In genomic region chr13:37846962-37847570, GRCm38 (mm10) we compare ENCODE assay signal across 14 mouse cellular contexts.
DNase-seq lines count a peak whose midpoint lies in the region; ATAC-seq and TF ChIP-seq lines count a peak whose summit lies in the region.
"Had no signal": no experiment of that assay in that cellular context is flagged by ENCODE, and none has a peak within 500 bp of the region (broad histone marks: within the 10 kb centered on the region; RNA-seq: fewer than 3 reads in every experiment).

No protein-coding gene starts in this region.

- H3K4me1 ChIP-seq in heart, adult 2 months (ENCODE audit: control insufficient read depth, insufficient read depth, low read length): peaks cover 16% of the 10 kb centered on the region
- H3K4me1 ChIP-seq in neural tube, embryonic 13.5 days (replicated peaks): 0 out of 2 replicates have a peak, but pooled peaks cover 9% of the 10 kb centered on the region
- H3K4me1 ChIP-seq in neural tube, embryonic 15.5 days: peaks cover 6% of the 10 kb centered on the region
- H3K4me1 ChIP-seq in limb, embryonic 15.5 days: peaks cover 22% of the 10 kb centered on the region
- H3K4me1 ChIP-seq in stomach, embryonic 16.5 days (ENCODE audit: control insufficient read depth, insufficient read depth, low read length): peaks cover 13% of the 10 kb centered on the region
- H3K4me1 ChIP-seq: neural tube, embryonic 12.5 days had no signal

- H3K4me3 ChIP-seq in heart, adult 2 months: no peak overlapping the region
- no peak overlapping the region for H3K4me3 ChIP-seq in neural tube, embryonic 13.5 days
- no peak overlapping the region for H3K4me3 ChIP-seq in neural tube, embryonic 15.5 days (replicated peaks)
- H3K4me3 ChIP-seq in limb, embryonic 15.5 days: no peak overlapping the region
- H3K4me3 ChIP-seq in stomach, embryonic 16.5 days (replicated peaks; ENCODE audit: low read length): no peak overlapping the region
- H3K4me3 ChIP-seq: embryonic facial prominence, embryonic 12.5 days; neural tube, embryonic 12.5 days had no signal

- H3K9me3 ChIP-seq in neural tube, embryonic 13.5 days: no peaks in the 10 kb centered on the region
- H3K9me3 ChIP-seq in neural tube, embryonic 15.5 days (replicated peaks): no peaks in the 10 kb centered on the region
- no peaks in the 10 kb centered on the region for H3K9me3 ChIP-seq in limb, embryonic 15.5 days
- H3K9me3 ChIP-seq in stomach, embryonic 16.5 days (replicated peaks; ENCODE audit: control insufficient read depth, low read length): no peaks in the 10 kb centered on the region
- H3K9me3 ChIP-seq: embryonic facial prominence, embryonic 12.5 days; neural tube, embryonic 12.5 days had no signal

- no peak for TF ChIP-seq CTCF in heart, adult 2 months (IDR thresholded peaks at IDR 0.05)

- 67% methylated on average over 9 of the region's 9 CpGs for WGBS in heart, adult 2 months
- WGBS in neural tube, embryonic 13.5 days: 79% methylated on average over 9 of the region's 9 CpGs
- WGBS in neural tube, embryonic 15.5 days: 80% methylated on average over 9 of the region's 9 CpGs
- 68% methylated on average over 9 of the region's 9 CpGs for WGBS in limb, embryonic 15.5 days
- WGBS in stomach, embryonic 16.5 days: 59% methylated on average over 9 of the region's 9 CpGs

- intact Hi-C loops in heart, adult 2 months (cut with DNase I): no loop called here
- intact Hi-C loops in heart, postnatal 36 days (cut with DNase I): no loop called here

- H3K4me2 ChIP-seq in neural tube, embryonic 13.5 days: no peak overlapping the region
- no peak overlapping the region for H3K4me2 ChIP-seq in neural tube, embryonic 15.5 days
- H3K4me2 ChIP-seq in limb, embryonic 15.5 days: no peak overlapping the region
- no peak overlapping the region for H3K4me2 ChIP-seq in stomach, embryonic 16.5 days (ENCODE audit: low read depth, low read length)
- H3K4me2 ChIP-seq: embryonic facial prominence, embryonic 12.5 days; neural tube, embryonic 12.5 days had no signal

- H3K79me2 ChIP-seq in heart, adult 2 months (replicated peaks; ENCODE audit: control insufficient read depth, insufficient read depth, low read length): peaks cover 14% of the 10 kb centered on the region

- TF ChIP-seq POLR2A in heart, adult 2 months (IDR thresholded peaks at IDR 0.05; ENCODE audit: insufficient read depth, low read depth, low read length): no peak

- peaks cover 7% of the 10 kb centered on the region for H3K36me3 ChIP-seq in heart, adult 2 months (ENCODE audit: control insufficient read depth, insufficient read depth, low read length)
- H3K36me3 ChIP-seq in neural tube, embryonic 13.5 days: no peaks in the 10 kb centered on the region
- H3K36me3 ChIP-seq in neural tube, embryonic 15.5 days: no peaks in the 10 kb centered on the region
- H3K36me3 ChIP-seq in limb, embryonic 15.5 days: no peaks in the 10 kb centered on the region
- no peaks in the 10 kb centered on the region for H3K36me3 ChIP-seq in stomach, embryonic 16.5 days (ENCODE audit: control insufficient read depth, insufficient read depth, low read length)
- H3K36me3 ChIP-seq: embryonic facial prominence, embryonic 12.5 days; neural tube, embryonic 12.5 days had no signal

- peak overlapping the region; percentile 49; the same call in 1 of the 2 replicates for H3K27ac ChIP-seq in heart, adult 2 months
- H3K27ac ChIP-seq in neural tube, embryonic 13.5 days (replicated peaks): no peak overlapping the region
- H3K27ac ChIP-seq in neural tube, embryonic 15.5 days (replicated peaks): no peak overlapping the region
- H3K27ac ChIP-seq in limb, embryonic 15.5 days: peak overlapping the region; percentile 48
- H3K27ac ChIP-seq in stomach, embryonic 16.5 days (ENCODE audit: low read length): peak overlapping the region; percentile 76
- H3K27ac ChIP-seq: embryonic facial prominence, embryonic 12.5 days; neural tube, embryonic 12.5 days had no signal

- H3K27me3 ChIP-seq in heart, adult 2 months (ENCODE audit: control insufficient read depth, insufficient read depth, low read length): no peaks in the 10 kb centered on the region
- no peaks in the 10 kb centered on the region for H3K27me3 ChIP-seq in neural tube, embryonic 13.5 days
- no peaks in the 10 kb centered on the region for H3K27me3 ChIP-seq in neural tube, embryonic 15.5 days (replicated peaks)
- H3K27me3 ChIP-seq in limb, embryonic 15.5 days: no peaks in the 10 kb centered on the region
- no peaks in the 10 kb centered on the region for H3K27me3 ChIP-seq in stomach, embryonic 16.5 days (ENCODE audit: control insufficient read depth, insufficient read depth, low read length)
- H3K27me3 ChIP-seq: embryonic facial prominence, embryonic 12.5 days; neural tube, embryonic 12.5 days had no signal

- DNase-seq in heart, adult 2 months: no peak
- no peak for DNase-seq in heart, postnatal 36 days
- no peak for DNase-seq in natural killer cell, adult 2 months (ENCODE audit: low spot score in 2 of 2)
- DNase-seq in left cerebral cortex, adult 8-10 months (ENCODE audit: low spot score in 2 of 2): no peak
- DNase-seq: cerebellum, adult 9-11 months; midbrain, embryonic 14.5 days; thymus, postnatal 25 days had no signal

- H3K9ac ChIP-seq in heart, adult 2 months (ENCODE audit: low read depth, low read length): no peak overlapping the region; the same call in 1 of the 2 replicates
- 0 out of 2 replicates have a peak overlapping the region, but pooled peaks have one; percentile 17 for H3K9ac ChIP-seq in neural tube, embryonic 13.5 days
- no peak overlapping the region for H3K9ac ChIP-seq in neural tube, embryonic 15.5 days (replicated peaks)
- no peak overlapping the region for H3K9ac ChIP-seq in limb, embryonic 15.5 days
- no peak overlapping the region for H3K9ac ChIP-seq in stomach, embryonic 16.5 days (ENCODE audit: low read length)
- H3K9ac ChIP-seq: embryonic facial prominence, embryonic 12.5 days; neural tube, embryonic 12.5 days had no signal

- 0 out of 2 replicates have a peak, but pooled peaks have one; percentile 2 for TF ChIP-seq EP300 in heart, adult 2 months (IDR thresholded peaks at IDR 0.05; ENCODE audit: insufficient read depth, low read depth, low read length)

- no peak for ATAC-seq in neural tube, embryonic 13.5 days (ENCODE audit: low read depth)
- ATAC-seq in neural tube, embryonic 15.5 days (ENCODE audit: low FRiP score): no peak
- ATAC-seq in limb, embryonic 15.5 days (ENCODE audit: insufficient number of reproducible peaks, low FRiP score, low TSS enrichment, low read depth): no peak
- ATAC-seq in stomach, embryonic 16.5 days (ENCODE audit: insufficient read depth, low FRiP score): no peak
- ATAC-seq: forebrain, embryonic 14.5 days had no signal

Comparison
In these comparisons a context has a peak if more than half of its experiments do, and no peak if none do; other contexts are left out.
1. H3K27ac ChIP-seq: peak in heart, adult 2 months (single experiment), limb, embryonic 15.5 days (single experiment) and stomach, embryonic 16.5 days (single experiment); none in neural tube, embryonic 13.5 days (single experiment) and neural tube, embryonic 15.5 days (single experiment).